Mouse (Mus musculus): ENCODE measurements at regions not wholly inside any gene's neighbourhood (a gene's known extent, or its start where the extent isn't known, plus 50 kb on each side); places are given as distances from the start of the nearest gene placed in this dataset.

DNA sequence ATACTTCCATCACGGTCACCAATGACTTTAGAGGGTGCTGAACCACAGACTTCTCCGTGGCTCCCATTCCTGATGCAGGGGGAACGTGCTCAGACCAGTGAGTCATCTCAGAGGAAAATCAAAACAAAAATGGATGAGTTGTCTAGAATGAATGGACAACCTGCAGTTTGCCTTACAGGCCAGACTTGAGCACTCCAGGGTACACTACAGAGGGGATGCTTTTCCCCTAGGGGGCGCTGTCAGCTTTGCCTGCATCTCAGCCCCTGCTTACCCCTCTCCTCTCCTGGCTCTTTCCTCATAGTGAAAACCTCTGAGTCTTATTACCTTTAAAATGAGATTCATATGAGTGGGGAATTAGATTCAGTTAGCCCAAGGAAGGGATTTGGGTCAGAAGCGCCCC, 75.4 kb upstream of the Wscd1 start:
- peak in 1 of 2 experiments; percentile 16 for DNase-seq

DNA sequence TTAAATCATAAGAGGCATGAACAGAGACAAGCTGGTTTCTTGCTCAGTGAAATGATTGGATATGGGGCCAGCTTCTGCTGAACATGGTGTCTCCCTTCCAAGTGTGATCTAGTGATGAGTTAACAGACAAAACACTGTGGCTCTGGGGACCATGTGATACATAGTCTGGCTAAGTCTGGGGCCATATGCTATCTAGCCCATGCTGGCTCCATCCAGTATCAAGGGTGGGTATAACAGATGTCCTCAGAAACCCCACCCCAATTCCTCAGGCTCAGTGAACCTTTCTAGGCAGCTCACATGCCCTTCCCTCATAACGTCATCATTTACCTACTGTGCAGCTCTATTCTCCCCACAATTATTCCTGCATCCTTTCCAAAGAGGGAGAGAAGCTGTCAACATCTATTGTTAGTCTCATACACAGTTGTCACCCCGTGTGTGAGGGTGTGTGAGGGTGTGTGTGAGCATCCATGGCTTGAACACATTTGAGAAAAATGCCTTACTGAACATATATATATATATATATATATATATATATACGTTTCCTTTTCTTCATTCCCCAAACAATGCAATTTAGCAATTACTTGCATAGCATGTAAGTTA, 73.9 kb upstream of the Wscd1 start:
- no peak for DNase-seq

DNA sequence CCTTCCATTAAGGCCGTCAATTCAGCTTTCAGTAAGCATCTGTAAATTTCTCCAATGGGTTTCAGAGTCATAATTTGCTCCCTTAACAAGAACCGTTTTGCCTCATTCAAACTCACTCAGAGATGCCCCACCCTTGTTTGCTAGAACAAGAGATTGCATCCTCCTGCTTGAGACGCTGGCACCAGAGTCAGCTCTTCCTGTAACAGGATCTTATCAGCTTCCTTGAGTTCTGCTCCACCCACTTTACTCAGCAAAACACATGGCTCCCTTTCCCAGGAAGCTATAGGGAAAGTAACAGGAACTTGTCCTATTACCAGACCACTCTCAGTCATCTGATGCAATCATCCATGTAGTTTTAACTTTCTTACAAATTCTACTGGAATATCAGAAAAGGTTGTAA, 52.7 kb upstream of the Wscd1 start:
- no peak for DNase-seq

DNA sequence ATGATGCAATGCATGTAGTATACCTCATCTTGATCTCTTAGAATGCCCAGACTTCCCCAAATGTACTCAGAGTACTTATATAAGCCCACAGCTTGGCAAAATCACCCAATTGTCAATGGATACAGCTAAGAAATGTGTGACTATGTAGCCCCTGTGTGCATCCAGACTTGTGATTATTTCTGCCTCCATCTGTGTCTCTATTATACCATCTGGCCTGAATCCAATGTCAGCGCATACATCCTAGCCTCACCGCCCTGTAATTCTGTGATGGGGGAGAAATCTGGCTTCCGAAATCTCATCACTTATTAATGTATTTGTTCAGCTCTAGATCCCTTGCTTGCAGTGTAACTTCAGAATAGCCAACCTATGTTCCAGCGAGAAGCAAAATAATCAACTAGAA, 50.9 kb upstream of the Wscd1 start:
- no peak for DNase-seq
